Mouse (Mus musculus): Measurements from ENCODE around the gene Vps13d. TPM values are rescaled to one million over a fixed set of nuclear protein-coding genes. Genes with fewer than 3 reads are reported as not detected.

Gene Vps13d
- total RNA-seq, 2 experiments from 2014 or later, result 75.8 to 82.6 TPM

DNA sequence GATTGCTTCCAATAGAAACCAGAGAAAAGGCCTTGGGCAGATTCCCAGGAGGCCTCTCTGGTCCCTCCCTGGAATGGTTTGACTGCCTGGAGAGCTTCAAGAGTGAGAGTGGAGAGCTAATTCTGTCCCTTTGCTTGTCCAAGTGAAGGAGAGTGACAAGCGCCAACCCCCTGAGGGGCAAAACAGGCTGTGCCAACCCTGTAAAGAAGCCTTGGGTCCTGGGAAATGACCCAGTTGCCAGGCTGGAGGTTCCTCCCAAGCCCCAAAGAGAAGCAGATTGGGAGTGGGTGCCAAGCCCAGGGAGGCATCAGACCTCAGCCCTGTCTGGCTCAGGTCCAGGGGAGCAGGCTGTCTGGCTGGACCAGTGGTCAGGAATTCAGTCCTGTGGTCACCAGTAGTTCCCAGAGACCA is 265.0 kb downstream of the Vps13d start:
- intact Hi-C loops (cut with DNase I), result loop anchor here (2.0 kb wide), 3 partner anchors 17 to 37 kb away; partner anchors contain the start of gene Dhrs3
- peak; percentile 81 to 83 for DNase-seq

DNA sequence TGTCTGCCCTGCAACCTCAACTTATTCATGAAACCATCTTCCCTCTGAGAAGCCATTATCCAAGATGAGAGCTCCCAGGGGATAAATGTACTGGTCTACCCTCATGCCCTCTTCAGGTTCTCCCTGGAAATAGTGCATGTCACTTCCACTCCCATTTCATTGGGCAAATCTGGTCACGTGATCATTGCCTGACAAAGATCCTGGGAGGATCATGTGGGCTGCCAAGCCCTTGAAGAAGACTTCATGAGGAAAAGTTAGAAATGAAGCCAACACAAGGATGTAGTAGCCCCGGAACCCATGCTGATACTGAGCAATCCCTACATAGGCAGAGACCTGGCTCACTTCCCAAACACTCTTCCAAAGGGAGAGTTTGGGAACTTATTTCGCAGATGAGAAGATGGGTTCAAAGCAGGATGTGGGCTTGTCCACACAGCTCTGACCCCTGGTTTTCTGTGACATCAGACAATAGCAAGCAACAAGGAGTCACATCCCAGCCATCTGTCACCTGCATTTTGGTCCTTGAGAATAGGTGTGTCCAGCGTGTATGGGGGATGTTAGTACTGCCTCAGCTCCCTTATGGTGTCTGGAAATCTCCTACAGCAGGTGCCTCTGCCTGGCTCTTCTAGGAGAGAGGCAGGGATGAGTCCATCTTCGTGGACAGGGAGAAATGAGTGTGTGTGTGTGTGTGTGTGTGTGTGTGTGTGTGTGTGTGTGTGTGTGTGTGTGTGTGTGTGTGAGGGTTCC is 265.9 kb downstream of the Vps13d start:
- DNase-seq, result no peak
- intact Hi-C loops (cut with DNase I), result loop anchor here (2.0 kb wide), 1 partner anchor 20 kb away; no protein-coding TSS in a partner anchor

Other genes starting within 250 kb of the Vps13d start
- gene Tnfrsf1b, start 51.9 kb upstream of the Vps13d start, total RNA-seq (2021), result 1 to 10 TPM; 5.3 to 7.2 TPM
- under 1 TPM; 0.15 to 0.26 TPM for gene Tnfrsf8, start 120.2 kb upstream of the Vps13d start, total RNA-seq (2021)